Mouse (Mus musculus) lung, embryonic 14.5 days (tissue): ENCODE measurements around the gene Dlg5. TPM values are rescaled to one million over a fixed set of nuclear protein-coding genes. Genes with fewer than 3 reads are reported as not detected.

Experiments used
- ATAC-seq: fragments of 200-750 bp; cut with Nextera tagmentation; 2 replicates; pipeline ENCODE4 v1.8.0; 2017; ENCODE audit warnings: mild to moderate bottlenecking, moderate TSS enrichment, moderate library complexity; ENCODE audit not compliant: insufficient read depth
- DNase-seq: peaks from one replicate; pipeline ENCODE4 v3.0.0-alpha.2; 2015
- H3K27ac ChIP-seq: fragments of 300-500 bp; sonication (generic); 2 replicates; pipeline ENCODE4 v1.5.1; 2014; ENCODE audit warnings: low read depth, mild to moderate bottlenecking, moderate library complexity
- H3K27me3 ChIP-seq: fragments of 300-500 bp; sonication (generic); 2 replicates; pipeline ENCODE4 v1.6.1; 2014; ENCODE audit warnings: low read length, control low read depth; ENCODE audit not compliant: insufficient read depth
- H3K36me3 ChIP-seq: fragments of 300-500 bp; sonication (generic); 2 replicates; pipeline ENCODE4 v1.6.1; 2014; ENCODE audit warnings: control low read depth; ENCODE audit not compliant: insufficient read depth
- H3K4me1 ChIP-seq: fragments of 300-500 bp; sonication (generic); 2 replicates; pipeline ENCODE4 v1.6.1; 2014; ENCODE audit warnings: antibody characterized with exemption, control low read depth; ENCODE audit not compliant: insufficient read depth
- H3K4me2 ChIP-seq: fragments of 300-500 bp; sonication (generic); 2 replicates; pipeline ENCODE4 v1.6.1; 2014; ENCODE audit warnings: mild to moderate bottlenecking
- H3K4me3 ChIP-seq: fragments of 300-500 bp; sonication (generic); 2 replicates; pipeline ENCODE4 v1.5.1; 2014; ENCODE audit warnings: low read depth, low read length
- H3K9ac ChIP-seq: fragments of 300-500 bp; sonication (generic); 2 replicates; pipeline ENCODE4 v1.6.1; 2014
- H3K9me3 ChIP-seq: fragments of 300-500 bp; sonication (generic); 2 replicates; pipeline ENCODE4 v1.6.1; 2016; ENCODE audit warnings: low read depth, low read length, control low read depth
- CTCF ChIP-seq: IDR thresholded peaks from 2 replicates; pipeline ENCODE4 v1.5.1; 2016; ENCODE audit warnings: antibody characterized with exemption, low read depth
- WGBS: fragments of 180-500 bp; shearing (Covaris S2); extraction: QIAGEN DNeasy Blood & Tissue Kit; methylation state at CpG from one replicate; pipeline ENCODE4 v1.1.7; 2014; 5-methylcytosine and 5-hydroxymethylcytosine counted together
- polyA plus RNA-seq: library from polyadenylated mRNA; unstranded; fragments of >200 nt; fragmentation: Nextera tagmentation; extraction: Ambion mirVana; gene quantifications from 2 replicates; pipeline ENCODE4 v1.2.1, GENCODE M21; 2014

The Dlg5 gene
- polyA plus RNA-seq, 1 experiment from 2014 or later = 28.9 TPM

DNA sequence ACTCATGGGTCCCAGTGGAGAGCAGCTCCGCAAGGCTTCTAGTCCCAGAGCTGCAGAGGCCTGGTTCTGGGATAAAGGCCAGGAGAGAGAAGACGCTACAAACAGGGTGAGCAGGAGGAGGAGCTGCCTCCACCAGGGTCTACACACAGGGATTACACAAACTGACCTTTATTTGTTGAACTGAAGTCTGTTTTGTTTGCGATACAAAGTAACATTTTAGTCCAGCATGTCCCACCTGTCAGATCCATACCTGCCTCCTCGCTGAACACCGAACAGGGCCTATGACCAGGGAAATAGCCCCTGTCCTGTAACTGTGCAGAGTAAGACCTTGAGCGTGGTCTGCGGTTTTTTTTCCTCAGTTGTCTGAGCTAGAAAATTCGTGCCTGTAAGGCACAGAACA lies 111.9 kb downstream of the Dlg5 start:
- no peak for ATAC-seq
- Histone ChIP-seq H3K27me3 (no peaks in the 10 kb centered on the region), H3K27ac (no peak overlapping the region), H3K9me3 (no peaks in the 10 kb centered on the region), H3K4me3 (no peak overlapping the region), H3K36me3 (peaks cover 48% of the 10 kb centered on the region), H3K9ac (no peak overlapping the region), H3K4me1 (no peaks in the 10 kb centered on the region), H3K4me2 (no peak overlapping the region)
- TF ChIP-seq CTCF = no peak
- no peak for DNase-seq
- 83% methylated on average over 8 of the region's 8 CpGs for WGBS

DNA sequence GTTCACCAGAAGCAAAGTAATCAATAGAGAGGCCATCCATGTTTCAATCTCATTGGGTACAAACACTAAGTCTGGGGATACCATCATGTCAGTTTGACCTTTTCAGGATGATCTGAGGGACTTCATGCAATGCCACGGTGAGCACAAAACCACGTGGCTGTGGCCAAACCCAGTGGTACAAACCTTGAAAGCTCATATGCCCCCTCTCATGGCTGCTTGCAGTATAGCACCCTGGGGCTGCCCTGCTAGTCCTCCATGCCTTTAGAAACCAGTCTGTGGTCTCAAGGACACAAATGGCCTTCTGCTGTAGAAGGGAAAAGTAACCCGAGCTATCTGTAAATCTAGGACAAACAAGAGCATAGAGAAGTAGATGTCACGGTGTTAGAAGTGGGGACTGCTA lies 113.6 kb downstream of the Dlg5 start:
- DNase-seq = peak; percentile 60
- Histone ChIP-seq H3K4me1 (no peaks in the 10 kb centered on the region), H3K4me3 (no peak overlapping the region), H3K9ac (no peak overlapping the region), H3K27me3 (no peaks in the 10 kb centered on the region), H3K4me2 (no peak overlapping the region), H3K9me3 (no peaks in the 10 kb centered on the region), H3K27ac (no peak overlapping the region), H3K36me3 (peaks cover 33% of the 10 kb centered on the region)
- peak; percentile 63 for TF ChIP-seq CTCF
- ATAC-seq = no peak
- 31% methylated on average over 4 of the region's 4 CpGs for WGBS

DNA sequence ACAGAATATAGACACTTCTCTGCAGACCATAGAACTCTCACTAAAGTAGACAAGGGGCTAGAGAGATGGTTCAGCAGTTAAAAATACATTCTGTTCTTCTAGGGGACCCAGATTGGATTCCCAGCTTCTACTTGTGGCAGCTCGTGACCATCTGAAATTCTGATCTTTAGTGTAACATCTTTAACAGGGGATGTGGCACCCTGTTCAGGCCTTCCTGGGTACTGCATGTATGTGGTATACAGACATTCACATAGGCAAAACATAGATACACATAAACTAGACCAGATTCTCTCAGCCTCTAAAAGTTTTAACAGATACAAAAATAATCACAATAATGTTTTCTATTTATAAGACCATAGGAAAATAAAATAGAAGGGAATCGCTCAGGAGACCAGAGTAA lies 120.7 kb downstream of the Dlg5 start:
- H3K4me1 ChIP-seq = no peaks in the 10 kb centered on the region
- no peak overlapping the region for H3K4me3 ChIP-seq
- ATAC-seq (no peak), DNase-seq (no peak)
- no peaks in the 10 kb centered on the region for H3K36me3 ChIP-seq
- WGBS = 83% methylated on average over 2 of the region's 2 CpGs
- no peak overlapping the region for H3K4me2 ChIP-seq
- no peaks in the 10 kb centered on the region for H3K27me3 ChIP-seq
- peak; percentile 12; the same call in 1 of the 2 replicates for TF ChIP-seq CTCF
- no peak overlapping the region for H3K9ac ChIP-seq
- H3K27ac ChIP-seq = no peak overlapping the region
- no peaks in the 10 kb centered on the region for H3K9me3 ChIP-seq

DNA sequence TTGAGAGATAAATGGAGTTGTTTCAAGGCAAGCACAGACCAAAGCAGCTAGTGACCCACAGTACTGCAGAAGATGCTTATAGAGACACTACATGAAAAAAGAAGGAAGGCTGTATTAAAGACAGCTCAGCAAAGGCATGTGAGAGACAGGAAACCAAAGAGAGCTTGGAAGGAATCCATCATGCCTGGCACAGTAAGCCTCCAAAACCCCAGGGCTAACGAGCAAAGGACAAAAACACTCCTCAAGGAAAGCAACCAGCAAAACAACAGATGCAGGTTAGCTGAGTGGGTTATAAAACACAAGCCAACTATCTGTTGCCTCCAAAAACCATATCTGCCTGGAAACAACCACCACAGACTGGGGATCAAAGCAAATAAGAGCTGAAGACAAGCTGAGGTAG lies 121.5 kb downstream of the Dlg5 start:
- ATAC-seq (no peak), DNase-seq (no peak)
- Histone ChIP-seq H3K4me2 (no peak overlapping the region), H3K4me3 (no peak overlapping the region), H3K9me3 (no peaks in the 10 kb centered on the region), H3K4me1 (no peaks in the 10 kb centered on the region), H3K9ac (no peak overlapping the region), H3K27me3 (no peaks in the 10 kb centered on the region), H3K36me3 (no peaks in the 10 kb centered on the region), H3K27ac (no peak overlapping the region)
- no peak for TF ChIP-seq CTCF
- WGBS = 22% methylated on average over 1 of the region's 1 CpGs

DNA sequence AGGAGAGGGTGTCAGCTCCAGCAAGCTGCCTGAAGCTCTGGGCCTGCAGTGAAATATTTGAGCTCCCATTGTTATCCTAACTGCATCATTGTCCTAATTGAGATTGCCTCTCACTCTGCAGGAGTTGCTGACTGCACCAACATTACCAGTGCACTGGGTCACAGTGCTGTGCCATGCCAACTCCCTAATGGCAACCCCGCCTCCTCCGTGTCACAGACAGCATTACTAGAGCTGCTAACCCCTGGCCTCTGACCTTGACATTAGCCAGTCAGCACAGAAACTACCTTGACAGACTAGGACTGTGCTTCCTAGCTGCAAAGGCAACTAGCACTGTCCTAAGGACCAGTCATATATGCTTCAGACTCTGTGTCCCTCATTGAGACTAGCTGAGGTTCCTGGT lies 139.0 kb downstream of the Dlg5 start:
- no peaks in the 10 kb centered on the region for H3K27me3 ChIP-seq
- no peak overlapping the region for H3K9ac ChIP-seq
- no peaks in the 10 kb centered on the region for H3K36me3 ChIP-seq
- no peaks in the 10 kb centered on the region for H3K4me1 ChIP-seq
- DNase-seq (no peak), ATAC-seq (no peak)
- WGBS = 88% methylated on average over 2 of the region's 2 CpGs
- H3K27ac ChIP-seq = no peak overlapping the region
- no peaks in the 10 kb centered on the region for H3K9me3 ChIP-seq
- H3K4me3 ChIP-seq = no peak overlapping the region
- TF ChIP-seq CTCF = no peak
- no peak overlapping the region for H3K4me2 ChIP-seq

DNA sequence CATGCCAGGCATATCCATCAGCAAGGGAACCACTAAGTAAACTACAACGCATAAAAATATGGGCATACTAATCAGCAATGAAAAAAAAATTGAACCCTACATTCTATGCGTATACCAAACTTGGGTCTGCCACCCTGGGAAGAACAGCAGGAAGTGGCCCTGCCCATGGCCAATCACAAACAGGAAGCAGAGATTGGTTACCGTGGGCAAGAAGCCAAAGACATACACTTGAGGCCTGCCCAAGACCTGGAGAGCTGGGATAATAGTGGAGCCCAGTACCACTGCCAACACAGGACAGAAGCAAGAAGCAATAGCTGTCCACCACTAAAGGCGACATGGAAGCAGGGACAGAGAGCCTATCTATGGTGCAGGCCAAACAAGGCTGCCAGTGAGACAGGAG lies 146.9 kb downstream of the Dlg5 start:
- Histone ChIP-seq H3K4me2 (no peak overlapping the region), H3K27ac (no peak overlapping the region), H3K27me3 (no peaks in the 10 kb centered on the region), H3K9ac (no peak overlapping the region), H3K36me3 (no peaks in the 10 kb centered on the region), H3K4me3 (no peak overlapping the region), H3K9me3 (no peaks in the 10 kb centered on the region), H3K4me1 (no peaks in the 10 kb centered on the region)
- no peak for TF ChIP-seq CTCF
- 71% methylated on average over 4 of the region's 4 CpGs for WGBS
- ATAC-seq (no peak), DNase-seq (peak; percentile 25)

DNA sequence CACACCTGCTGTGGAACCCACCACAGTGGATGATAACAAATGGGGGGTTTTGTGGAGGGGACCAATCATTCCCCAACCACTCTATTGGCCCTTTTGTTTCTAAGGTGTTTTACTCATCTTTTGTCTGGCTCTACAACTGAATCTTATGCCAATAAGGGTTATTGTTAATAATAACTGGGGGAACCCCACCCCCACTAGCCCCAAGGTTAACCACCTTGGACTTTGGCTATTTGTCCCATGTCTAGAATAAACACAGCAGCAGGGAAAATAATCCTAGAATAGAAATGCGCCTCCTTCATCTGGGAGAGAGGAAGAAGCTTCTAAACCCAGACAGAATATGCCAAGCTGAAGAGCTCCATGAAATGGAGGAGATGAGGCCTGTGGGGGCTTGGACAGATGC lies 151.1 kb downstream of the Dlg5 start:
- Histone ChIP-seq H3K36me3 (no peaks in the 10 kb centered on the region), H3K27me3 (no peaks in the 10 kb centered on the region), H3K9ac (no peak overlapping the region), H3K4me3 (no peak overlapping the region), H3K27ac (no peak overlapping the region), H3K4me2 (no peak overlapping the region), H3K9me3 (no peaks in the 10 kb centered on the region), H3K4me1 (no peaks in the 10 kb centered on the region)
- WGBS = 78% methylated on average over 1 of the region's 1 CpGs
- ATAC-seq (no peak), DNase-seq (no peak)
- no peak for TF ChIP-seq CTCF

DNA sequence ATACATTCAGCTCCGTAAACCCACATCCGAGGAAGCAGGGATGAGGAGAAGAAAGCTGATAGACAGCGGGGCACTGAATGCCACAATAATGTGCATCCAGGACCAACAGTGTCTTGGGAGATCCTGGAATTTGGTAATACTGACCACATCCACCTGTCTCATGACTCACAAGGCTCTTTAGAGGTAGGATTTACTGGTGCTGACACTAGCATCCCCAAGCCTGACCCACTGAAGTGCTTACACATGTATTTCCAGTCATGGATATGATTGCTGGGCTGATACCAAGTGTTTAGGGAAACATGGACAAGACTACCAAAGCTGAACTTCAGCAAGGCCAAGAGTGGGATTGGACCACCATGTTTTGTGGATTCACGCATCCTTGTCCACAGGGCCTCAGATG lies 152.5 kb downstream of the Dlg5 start:
- H3K9ac ChIP-seq = no peak overlapping the region
- ATAC-seq (no peak), DNase-seq (no peak)
- H3K4me1 ChIP-seq = no peaks in the 10 kb centered on the region
- 88% methylated on average over 4 of the region's 4 CpGs for WGBS
- no peaks in the 10 kb centered on the region for H3K9me3 ChIP-seq
- no peaks in the 10 kb centered on the region for H3K36me3 ChIP-seq
- H3K27ac ChIP-seq = no peak overlapping the region
- TF ChIP-seq CTCF = no peak
- no peaks in the 10 kb centered on the region for H3K27me3 ChIP-seq
- no peak overlapping the region for H3K4me2 ChIP-seq
- no peak overlapping the region for H3K4me3 ChIP-seq
